Mouse (Mus musculus) myocyte (in vitro differentiated cells): ENCODE measurements around the gene Lat.

Experiments
- CEBPB ChIP-seq: IDR thresholded peaks from 2 replicates; pipeline ENCODE4 v1.6.1; 2011; ENCODE audit warnings: mild to moderate bottlenecking, moderate library complexity; ENCODE audit not compliant: poor library complexity, insufficient read depth, severe bottlenecking
- MAX ChIP-seq: IDR thresholded peaks from one replicate; pipeline ENCODE4 v1.6.1; 2011; ENCODE audit warnings: low read depth, mild to moderate bottlenecking, control low read depth
- MYOG ChIP-seq, 3 experiments: IDR thresholded peaks; one replicate each; pipeline ENCODE4 v1.6.1; 2011; ENCODE audit warnings: control low read depth in 2 of 3, low read depth in 2 of 3, mild to moderate bottlenecking in 2 of 3; ENCODE audit not compliant: insufficient read length in 2 of 3, control insufficient read depth in 1 of 3, insufficient read depth in 1 of 3
- POLR2A ChIP-seq: IDR thresholded peaks from one replicate; pipeline ENCODE4 v1.6.1; 2011; ENCODE audit warnings: low read depth, mild to moderate bottlenecking, control low read depth, moderate library complexity; ENCODE audit not compliant: insufficient read length
- POLR2AphosphoS2 ChIP-seq: IDR thresholded peaks from one replicate; pipeline ENCODE4 v1.6.1; 2011; ENCODE audit warnings: low read depth, control low read depth; ENCODE audit not compliant: insufficient read length
- REST ChIP-seq: IDR thresholded peaks from one replicate; pipeline ENCODE4 v1.6.1; 2011; ENCODE audit warnings: mild to moderate bottlenecking, control low read depth, moderate library complexity; ENCODE audit not compliant: insufficient read depth, insufficient read length
- TCF12 ChIP-seq: IDR thresholded peaks from one replicate; pipeline ENCODE4 v1.6.1; 2011; ENCODE audit warnings: mild to moderate bottlenecking, control low read depth; ENCODE audit not compliant: poor library complexity, insufficient read depth, severe bottlenecking
- TCF3 ChIP-seq: IDR thresholded peaks from one replicate; pipeline ENCODE4 v1.6.1; 2011; ENCODE audit warnings: low read depth, control low read depth; ENCODE audit not compliant: insufficient read length
- USF1 ChIP-seq: IDR thresholded peaks from one replicate; pipeline ENCODE4 v1.6.1; 2011; ENCODE audit warnings: low read depth, mild to moderate bottlenecking, control low read depth, moderate library complexity

GRCm38 (mm10) chr7:126353251-126353993 is 15.9 kb downstream of the Lat start:
- TF ChIP-seq MAX (no peak), CEBPB (no peak), TCF12 (no peak), POLR2A (no peak), USF1 (no peak), TCF3 (no peak), MYOG (IDR thresholded peaks at IDR 0.05; ENCODE audit: control insufficient read depth in 1 of 3, insufficient read depth in 1 of 3, insufficient read length in 2 of 3, low read depth in 2 of 3) (no peak), REST (no peak), POLR2AphosphoS2 (no peak)
